Comparison of ENCODE assay signal across 11 mouse cellular contexts in genomic region chr1:39904720-39905119, GRCm38 (mm10). TPM values are rescaled to one million over a fixed set of nuclear protein-coding genes. Genes with fewer than 3 reads are reported as not detected.
DNase-seq lines count a peak whose midpoint lies in the region; ATAC-seq and TF ChIP-seq lines count a peak whose summit lies in the region.
"Had no signal": no experiment of that assay in that cellular context is flagged by ENCODE, and none has a peak within 500 bp of the region (broad histone marks: within the 10 kb centered on the region; RNA-seq: fewer than 3 reads in every experiment).

No protein-coding gene starts in this region.

- DNase-seq in heart, adult 8-10 months (ENCODE audit: low spot score): no peak
- DNase-seq in CD4-positive helper T cell, adult 2 months (ENCODE audit: low read depth, low spot score): peak; percentile 63
- DNase-seq in forebrain, postnatal 0 days: no peak
- DNase-seq in urinary bladder, postnatal 14 days (ENCODE audit: low spot score): no peak
- DNase-seq in layer of hippocampus, adult 8-10 months (ENCODE audit: low spot score in 2 of 2): no peak
- DNase-seq in ovary, postnatal 36 days (ENCODE audit: low spot score): no peak
- DNase-seq: cerebellum, adult 11-12 months; lung, postnatal 36 days had no signal

- H3K4me3 ChIP-seq in heart, embryonic 14.5 days (ENCODE audit: control insufficient read depth in 1 of 2, insufficient read depth in 1 of 2, low read depth in 1 of 2, low read length in 2 of 2): no peak overlapping the region
- H3K4me3 ChIP-seq in forebrain, postnatal 0 days (ENCODE audit: low read depth, low read length): no peak overlapping the region
- H3K4me3 ChIP-seq in midbrain, embryonic 15.5 days: no peak overlapping the region
- H3K4me3 ChIP-seq: heart, embryonic 10.5 days had no signal

- WGBS in heart, embryonic 14.5 days: 90% methylated on average over 3 of the region's 3 CpGs
- 82% methylated on average over 3 of the region's 3 CpGs for WGBS in forebrain, postnatal 0 days
- 78% methylated on average over 3 of the region's 3 CpGs for WGBS in midbrain, embryonic 15.5 days

- H3K4me1 ChIP-seq in heart, embryonic 14.5 days (ENCODE audit: control insufficient read depth in 2 of 2, insufficient read depth in 2 of 2, low read length in 2 of 2): peaks cover 14 to 57% of the 10 kb centered on the region in 2 experiments
- peaks cover 45% of the 10 kb centered on the region for H3K4me1 ChIP-seq in forebrain, postnatal 0 days (ENCODE audit: insufficient read depth)
- peaks cover 74% of the 10 kb centered on the region for H3K4me1 ChIP-seq in midbrain, embryonic 15.5 days

- no peak overlapping the region for H3K27ac ChIP-seq in heart, embryonic 14.5 days (replicated peaks in 1 of 2; ENCODE audit: control insufficient read depth in 1 of 2, insufficient read depth in 1 of 2, low read depth in 2 of 2, low read length in 2 of 2)
- no peak overlapping the region for H3K27ac ChIP-seq in forebrain, postnatal 0 days (ENCODE audit: low read depth, low read length)
- H3K27ac ChIP-seq in midbrain, embryonic 15.5 days: no peak overlapping the region
- H3K27ac ChIP-seq: heart, embryonic 10.5 days had no signal

- peaks cover 29% of the 10 kb centered on the region for H3K36me3 ChIP-seq in heart, embryonic 14.5 days (ENCODE audit: control insufficient read depth, insufficient read depth, low read length)
- peaks cover 9% of the 10 kb centered on the region for H3K36me3 ChIP-seq in forebrain, postnatal 0 days (ENCODE audit: insufficient read depth)
- no peaks in the 10 kb centered on the region for H3K36me3 ChIP-seq in midbrain, embryonic 15.5 days (replicated peaks)

- H3K4me2 ChIP-seq in heart, embryonic 14.5 days (ENCODE audit: low read length): 0 out of 2 replicates have a peak overlapping the region, but pooled peaks have one; percentile 3
- H3K4me2 ChIP-seq in forebrain, postnatal 0 days (ENCODE audit: low read depth): peak overlapping the region; percentile 16
- H3K4me2 ChIP-seq in midbrain, embryonic 15.5 days: peak overlapping the region; percentile 82

- no peak overlapping the region for H3K9ac ChIP-seq in heart, embryonic 14.5 days (ENCODE audit: low read length)
- H3K9ac ChIP-seq in forebrain, postnatal 0 days: no peak overlapping the region
- no peak overlapping the region for H3K9ac ChIP-seq in midbrain, embryonic 15.5 days

- TF ChIP-seq CTCF in forebrain, postnatal 0 days (IDR thresholded peaks at IDR 0.05; ENCODE audit: low read depth): no peak

- no peak for ATAC-seq in heart, embryonic 14.5 days (ENCODE audit: insufficient number of reproducible peaks, insufficient read depth, low FRiP score, low read depth)
- no peak for ATAC-seq in forebrain, postnatal 0 days
- ATAC-seq in midbrain, embryonic 15.5 days (replicated peaks): no peak

- no peaks in the 10 kb centered on the region for H3K27me3 ChIP-seq in heart, embryonic 14.5 days (ENCODE audit: control insufficient read depth, insufficient read depth, low read length)
- no peaks in the 10 kb centered on the region for H3K27me3 ChIP-seq in forebrain, postnatal 0 days (ENCODE audit: insufficient read depth, low read length)
- H3K27me3 ChIP-seq in midbrain, embryonic 15.5 days (replicated peaks): no peaks in the 10 kb centered on the region

- no peaks in the 10 kb centered on the region for H3K9me3 ChIP-seq in heart, embryonic 14.5 days (ENCODE audit: control insufficient read depth, low read length)
- no peaks in the 10 kb centered on the region for H3K9me3 ChIP-seq in forebrain, postnatal 0 days (ENCODE audit: low read length)
- H3K9me3 ChIP-seq in midbrain, embryonic 15.5 days: no peaks in the 10 kb centered on the region
- H3K9me3 ChIP-seq: heart, embryonic 10.5 days had no signal

RNA-seq across cellular contexts. Expression of gene Map4k4, which starts 4.0 kb away (rescaled TPM):
- polyA plus RNA-seq in heart, embryonic 14.5 days (2014; fragmentation: Nextera tagmentation; extraction: Ambion mirVana): 28.9 and 34.5 TPM in 2 replicates
- total RNA-seq in heart, adult 8-10 months (2022): 100 to 1,000 TPM in 3 of 4 experiments, 10 to 100 TPM in 1; 98.5 to 135 (median 109) TPM
- 201 and 241 TPM in 2 replicates for total RNA-seq in forebrain, postnatal 0 days (2014; rRNA removed)
- polyA plus RNA-seq in forebrain, postnatal 0 days (2015; fragmentation: Nextera tagmentation; extraction: Ambion mirVana): 11.9 and 21.3 TPM in 2 replicates
- 46.5 and 55.2 TPM in 2 replicates for polyA plus RNA-seq in midbrain, embryonic 15.5 days (2015; fragmentation: Nextera tagmentation; extraction: Ambion mirVana)
- 100 to 1,000 TPM; 127 to 159 (median 152) TPM for total RNA-seq in layer of hippocampus, adult 8-10 months (2022)

Comparison
In these comparisons a context has a peak if more than half of its experiments do, and no peak if none do; other contexts are left out.
1. H3K4me2 ChIP-seq: peak in every context shown above with its lines; median percentile 82 in midbrain, embryonic 15.5 days; 16 in forebrain, postnatal 0 days; 3 in heart, embryonic 14.5 days.